Mouse (Mus musculus): Measurements from ENCODE around the gene Def8.
"Not testable (repeated sequence)": the region's sequence is repeated elsewhere in the genome, so short reads cannot be mapped to it uniquely, and the experiment has no call there.

The Def8 gene

GRCm38 (mm10) chr8:123467476-123467875 lies 44.1 kb downstream of the Def8 start:
- Histone ChIP-seq H3K27me3 (ENCODE audit: control insufficient read depth, insufficient read depth, low read length, poor library complexity, severe bottlenecking) (no peaks in the 10 kb centered on the region), H3K36me3 (ENCODE audit: control insufficient read depth, insufficient read depth, low read length, poor library complexity, severe bottlenecking) (no peaks in the 10 kb centered on the region)
- no peak for DNase-seq (ENCODE audit: low read depth, low spot score)

GRCm38 (mm10) chr8:123472991-123473390 lies 49.7 kb downstream of the Def8 start:
- not testable (repeated sequence) for H3K36me3 ChIP-seq (ENCODE audit: control insufficient read depth, insufficient read depth, low read length, poor library complexity, severe bottlenecking); DNase-seq (ENCODE audit: low read depth, low spot score); H3K27me3 ChIP-seq (ENCODE audit: control insufficient read depth, insufficient read depth, low read length, poor library complexity, severe bottlenecking)

GRCm38 (mm10) chr8:123474549-123474948 lies 51.2 kb downstream of the Def8 start:
- H3K27me3 ChIP-seq (ENCODE audit: control insufficient read depth, insufficient read depth, low read length, poor library complexity, severe bottlenecking); H3K36me3 ChIP-seq (ENCODE audit: control insufficient read depth, insufficient read depth, low read length, poor library complexity, severe bottlenecking): not testable (repeated sequence)
- peak; percentile 8 for DNase-seq (ENCODE audit: low read depth, low spot score)

GRCm38 (mm10) chr8:123476911-123477736 lies 53.8 kb downstream of the Def8 start:
- Histone ChIP-seq H3K27me3 (ENCODE audit: control insufficient read depth, insufficient read depth, low read length, poor library complexity, severe bottlenecking) (no peaks in the 10 kb centered on the region), H3K36me3 (ENCODE audit: control insufficient read depth, insufficient read depth, low read length, poor library complexity, severe bottlenecking) (no peaks in the 10 kb centered on the region)
- peak; percentile 20 for DNase-seq (ENCODE audit: low read depth, low spot score)

- Histone ChIP-seq H3K27me3 (ENCODE audit: control insufficient read depth, insufficient read depth, low read length, poor library complexity, severe bottlenecking) (no peaks in the 10 kb centered on the region), H3K36me3 (ENCODE audit: control insufficient read depth, insufficient read depth, low read length, poor library complexity, severe bottlenecking) (peaks cover 3% of the 10 kb centered on the region; the same call in 1 of the 2 replicates)
- peak; percentile 93 for DNase-seq (ENCODE audit: low read depth, low spot score)
Observed at GRCm38 (mm10) chr8:123477737-123478258, 54.5 kb downstream of the Def8 start, which contains the start of gene Afg3l1. TSS of gene Afg3l1 (plus strand) at chr8:123477903.

- Histone ChIP-seq H3K27me3 (ENCODE audit: control insufficient read depth, insufficient read depth, low read length, poor library complexity, severe bottlenecking) (no peaks in the 10 kb centered on the region), H3K36me3 (ENCODE audit: control insufficient read depth, insufficient read depth, low read length, poor library complexity, severe bottlenecking) (peaks cover 3% of the 10 kb centered on the region; the same call in 1 of the 2 replicates)
- peak; percentile 49 for DNase-seq (ENCODE audit: low read depth, low spot score)
Observed at GRCm38 (mm10) chr8:123478456-123479218, 55.3 kb downstream of the Def8 start.

GRCm38 (mm10) chr8:123482627-123483026 lies 59.3 kb downstream of the Def8 start:
- H3K27me3 ChIP-seq (ENCODE audit: control insufficient read depth, insufficient read depth, low read length, poor library complexity, severe bottlenecking), result no peaks in the 10 kb centered on the region
- peak; percentile 15 for DNase-seq (ENCODE audit: low read depth, low spot score)

GRCm38 (mm10) chr8:123491280-123492075 lies 68.2 kb downstream of the Def8 start:
- H3K27me3 ChIP-seq (ENCODE audit: control insufficient read depth, insufficient read depth, low read length, poor library complexity, severe bottlenecking), result no peaks in the 10 kb centered on the region
- H3K36me3 ChIP-seq (ENCODE audit: control insufficient read depth, insufficient read depth, low read length, poor library complexity, severe bottlenecking), result peaks cover 30% of the 10 kb centered on the region
- no peak for DNase-seq (ENCODE audit: low read depth, low spot score)

More at GRCm38 (mm10) chr8:123482627-123483026, 59.3 kb downstream of the Def8 start:
- peaks cover 6% of the 10 kb centered on the region for H3K36me3 ChIP-seq (ENCODE audit: control insufficient read depth, insufficient read depth, low read length, poor library complexity, severe bottlenecking)

- Histone ChIP-seq H3K36me3 (ENCODE audit: control insufficient read depth, insufficient read depth, low read length, poor library complexity, severe bottlenecking) (peaks cover 34% of the 10 kb centered on the region), H3K27me3 (ENCODE audit: control insufficient read depth, insufficient read depth, low read length, poor library complexity, severe bottlenecking) (no peaks in the 10 kb centered on the region)
- DNase-seq (ENCODE audit: low read depth, low spot score), result no peak
Observed at GRCm38 (mm10) chr8:123492898-123493297, 69.6 kb downstream of the Def8 start.

GRCm38 (mm10) chr8:123497699-123498098 lies 74.4 kb downstream of the Def8 start:
- Histone ChIP-seq H3K36me3 (ENCODE audit: control insufficient read depth, insufficient read depth, low read length, poor library complexity, severe bottlenecking) (peaks cover 34% of the 10 kb centered on the region), H3K27me3 (ENCODE audit: control insufficient read depth, insufficient read depth, low read length, poor library complexity, severe bottlenecking) (no peaks in the 10 kb centered on the region)
- no peak for DNase-seq (ENCODE audit: low read depth, low spot score)

GRCm38 (mm10) chr8:123498963-123499362 lies 75.6 kb downstream of the Def8 start:
- DNase-seq (ENCODE audit: low read depth, low spot score), result no peak
- Histone ChIP-seq H3K36me3 (ENCODE audit: control insufficient read depth, insufficient read depth, low read length, poor library complexity, severe bottlenecking) (peaks cover 37% of the 10 kb centered on the region), H3K27me3 (ENCODE audit: control insufficient read depth, insufficient read depth, low read length, poor library complexity, severe bottlenecking) (no peaks in the 10 kb centered on the region)

- H3K27me3 ChIP-seq (ENCODE audit: control insufficient read depth, insufficient read depth, low read length, poor library complexity, severe bottlenecking), result no peaks in the 10 kb centered on the region
- no peak for DNase-seq (ENCODE audit: low read depth, low spot score)
- H3K36me3 ChIP-seq (ENCODE audit: control insufficient read depth, insufficient read depth, low read length, poor library complexity, severe bottlenecking), result peaks cover 34% of the 10 kb centered on the region
Observed at GRCm38 (mm10) chr8:123499556-123499955, 76.2 kb downstream of the Def8 start.

- H3K36me3 ChIP-seq (ENCODE audit: control insufficient read depth, insufficient read depth, low read length, poor library complexity, severe bottlenecking), result peaks cover 17% of the 10 kb centered on the region
- H3K27me3 ChIP-seq (ENCODE audit: control insufficient read depth, insufficient read depth, low read length, poor library complexity, severe bottlenecking), result no peaks in the 10 kb centered on the region
- DNase-seq (ENCODE audit: low read depth, low spot score), result no peak
Observed at GRCm38 (mm10) chr8:123502192-123502591, 78.9 kb downstream of the Def8 start.

- no peaks in the 10 kb centered on the region for H3K27me3 ChIP-seq (ENCODE audit: control insufficient read depth, insufficient read depth, low read length, poor library complexity, severe bottlenecking)
- H3K36me3 ChIP-seq (ENCODE audit: control insufficient read depth, insufficient read depth, low read length, poor library complexity, severe bottlenecking), result peaks cover 17% of the 10 kb centered on the region
- peak; percentile 19 for DNase-seq (ENCODE audit: low read depth, low spot score)
Observed at GRCm38 (mm10) chr8:123503801-123504467, 80.6 kb downstream of the Def8 start.
